Mouse (Mus musculus): ENCODE results near the gene Qtrt1. TPM values are rescaled to one million over a fixed set of nuclear protein-coding genes. Genes with fewer than 3 reads are reported as not detected.

Gene Qtrt1
- total RNA-seq (2021) (1 to 10 TPM; 8.3 to 8.5 TPM), polyA plus RNA-seq (2012; rRNA removed) (19.2 and 20.8 TPM in 2 replicates)
- long read RNA-seq, transcript Qtrt1-201 (10 exons, 1,316 nt): major isoform, 7 of 9 reads
- long read RNA-seq, partial matches to known transcripts: 0 of 9 reads
- long read RNA-seq, other reads (novel, unspliced or antisense): 2 of 9 reads

- 2% methylated on average over 53 of the region's 53 CpGs for WGBS
- DNase-seq: peak; percentile 79 to 87
- Histone ChIP-seq H3K27me3 (ENCODE audit: control insufficient read depth, insufficient read depth, low read length) (no peaks in the 10 kb centered on the region), H3K79me2 (replicated peaks; ENCODE audit: control insufficient read depth, insufficient read depth, low read length) (no peaks in the 10 kb centered on the region), H3K4me3 (peak within 1 kb of the TSS; percentile 77), H3K36me3 (ENCODE audit: control insufficient read depth, insufficient read depth, low read length) (no peaks in the 10 kb centered on the region), H3K9ac (ENCODE audit: low read depth, low read length) (peak within 1 kb of the TSS; percentile 94), H3K27ac (peak within 1 kb of the TSS; percentile 42; the same call in 1 of the 2 replicates), H3K4me1 (ENCODE audit: control insufficient read depth, insufficient read depth, low read length) (peaks cover 1% of the 10 kb centered on the region; the same call in 1 of the 2 replicates)
- intact Hi-C loops (cut with DNase I): loop anchor here (1.0 to 5.0 kb wide), 2 partner anchors 54 to 170 kb away; no protein-coding TSS in a partner anchor
- TF ChIP-seq EP300 (IDR thresholded peaks at IDR 0.05; ENCODE audit: insufficient read depth, low read depth, low read length) (no peak; the same call in 1 of the 2 replicates), POLR2A (IDR thresholded peaks at IDR 0.05; ENCODE audit: insufficient read depth, low read depth, low read length) (peak; percentile 60)
These were observed at the start of gene Qtrt1 for GRCm38 (mm10) chr9:21411669-21412550. TSS of gene Qtrt1 (plus strand) at chr9:21411837.

- H3K27ac ChIP-seq: peak overlapping the region; percentile 94
- DNase-seq: peak; percentile 58 to 65
- H3K27me3 ChIP-seq (ENCODE audit: control insufficient read depth, insufficient read depth, low read length): no peaks in the 10 kb centered on the region
- peak overlapping the region; percentile 39 for H3K4me3 ChIP-seq
- 25% methylated on average over 14 of the region's 14 CpGs for WGBS
- no peaks in the 10 kb centered on the region for H3K79me2 ChIP-seq (replicated peaks; ENCODE audit: control insufficient read depth, insufficient read depth, low read length)
- TF ChIP-seq CTCF (IDR thresholded peaks at IDR 0.05): peak; percentile 87
- no peak for TF ChIP-seq POLR2A (IDR thresholded peaks at IDR 0.05; ENCODE audit: insufficient read depth, low read depth, low read length)
- TF ChIP-seq EP300 (IDR thresholded peaks at IDR 0.05; ENCODE audit: insufficient read depth, low read depth, low read length): no peak
- no peaks in the 10 kb centered on the region; the same call in 1 of the 2 replicates for H3K4me1 ChIP-seq (ENCODE audit: control insufficient read depth, insufficient read depth, low read length)
- H3K36me3 ChIP-seq (ENCODE audit: control insufficient read depth, insufficient read depth, low read length): no peaks in the 10 kb centered on the region
- intact Hi-C loops (cut with DNase I): loop anchor here (1.0 to 5.0 kb wide), 3 partner anchors 44 to 124 kb away; no protein-coding TSS in a partner anchor
- no peak overlapping the region for H3K9ac ChIP-seq (ENCODE audit: low read depth, low read length)
These were observed 45.0 kb upstream of the Qtrt1 start for GRCm38 (mm10) chr9:21366541-21367220.

GRCm38 (mm10) chr9:21367357-21368111, 44.1 kb upstream of the Qtrt1 start, which contains the start of gene Ilf3:
TSS of gene Ilf3 (plus strand) at chr9:21367871.
- peak; percentile 98 to 100 for DNase-seq
- peak within 1 kb of the TSS; percentile 94 for H3K27ac ChIP-seq
- no peaks in the 10 kb centered on the region for H3K36me3 ChIP-seq (ENCODE audit: control insufficient read depth, insufficient read depth, low read length)
- H3K27me3 ChIP-seq (ENCODE audit: control insufficient read depth, insufficient read depth, low read length): no peaks in the 10 kb centered on the region
- H3K4me3 ChIP-seq: peak within 1 kb of the TSS; percentile 76
- WGBS: 1% methylated on average over 61 of the region's 66 CpGs
- TF ChIP-seq CTCF (IDR thresholded peaks at IDR 0.05) (no peak), POLR2A (IDR thresholded peaks at IDR 0.05; ENCODE audit: insufficient read depth, low read depth, low read length) (peak; percentile 91), EP300 (IDR thresholded peaks at IDR 0.05; ENCODE audit: insufficient read depth, low read depth, low read length) (peak; percentile 86)
- H3K4me1 ChIP-seq (ENCODE audit: control insufficient read depth, insufficient read depth, low read length): peaks cover 1% of the 10 kb centered on the region
- 0 out of 2 replicates have a peak, but pooled peaks cover 2% of the 10 kb centered on the region for H3K79me2 ChIP-seq (replicated peaks; ENCODE audit: control insufficient read depth, insufficient read depth, low read length)
- H3K9ac ChIP-seq (ENCODE audit: low read depth, low read length): peak within 1 kb of the TSS; percentile 54
- intact Hi-C loops (cut with DNase I): loop anchor here (2.0 to 5.0 kb wide), 2 partner anchors 101 to 125 kb away; no protein-coding TSS in a partner anchor

- peak overlapping the region; percentile 54 for H3K9ac ChIP-seq (ENCODE audit: low read depth, low read length)
- peak overlapping the region; percentile 76 for H3K4me3 ChIP-seq
- H3K27ac ChIP-seq: peak overlapping the region; percentile 94
- TF ChIP-seq EP300 (IDR thresholded peaks at IDR 0.05; ENCODE audit: insufficient read depth, low read depth, low read length) (no peak), CTCF (IDR thresholded peaks at IDR 0.05) (no peak), POLR2A (IDR thresholded peaks at IDR 0.05; ENCODE audit: insufficient read depth, low read depth, low read length) (no peak)
- WGBS: 1% methylated on average over 38 of the region's 38 CpGs
- peaks cover 5% of the 10 kb centered on the region; the same call in 1 of the 2 replicates for H3K79me2 ChIP-seq (replicated peaks; ENCODE audit: control insufficient read depth, insufficient read depth, low read length)
- H3K36me3 ChIP-seq (ENCODE audit: control insufficient read depth, insufficient read depth, low read length): no peaks in the 10 kb centered on the region
- peaks cover 2% of the 10 kb centered on the region for H3K4me1 ChIP-seq (ENCODE audit: control insufficient read depth, insufficient read depth, low read length)
- intact Hi-C loops (cut with DNase I): loop anchor here (5.0 kb wide), 1 partner anchor 126 kb away; no protein-coding TSS in a partner anchor
- peak; percentile 76 to 78 for DNase-seq
- H3K27me3 ChIP-seq (ENCODE audit: control insufficient read depth, insufficient read depth, low read length): no peaks in the 10 kb centered on the region
These were observed 43.5 kb upstream of the Qtrt1 start for GRCm38 (mm10) chr9:21368131-21368584.

GRCm38 (mm10) chr9:21369080-21369479, 42.6 kb upstream of the Qtrt1 start:
- H3K4me3 ChIP-seq: no peak overlapping the region
- H3K27me3 ChIP-seq (ENCODE audit: control insufficient read depth, insufficient read depth, low read length): no peaks in the 10 kb centered on the region
- DNase-seq: no peak
- peaks cover 5% of the 10 kb centered on the region for H3K79me2 ChIP-seq (replicated peaks; ENCODE audit: control insufficient read depth, insufficient read depth, low read length)
- no peak overlapping the region for H3K27ac ChIP-seq
- 44% methylated on average over 11 of the region's 11 CpGs for WGBS
- peaks cover 2% of the 10 kb centered on the region for H3K4me1 ChIP-seq (ENCODE audit: control insufficient read depth, insufficient read depth, low read length)
- no peak overlapping the region for H3K9ac ChIP-seq (ENCODE audit: low read depth, low read length)
- TF ChIP-seq POLR2A (IDR thresholded peaks at IDR 0.05; ENCODE audit: insufficient read depth, low read depth, low read length) (no peak), EP300 (IDR thresholded peaks at IDR 0.05; ENCODE audit: insufficient read depth, low read depth, low read length) (no peak), CTCF (IDR thresholded peaks at IDR 0.05) (no peak)
- no peaks in the 10 kb centered on the region for H3K36me3 ChIP-seq (ENCODE audit: control insufficient read depth, insufficient read depth, low read length)
- intact Hi-C loops (cut with DNase I): loop anchor here (5.0 kb wide), 1 partner anchor 127 kb away; no protein-coding TSS in a partner anchor
